Mouse (Mus musculus): ENCODE data around the gene Chkb. TPM values are rescaled to one million over a fixed set of nuclear protein-coding genes. Genes with fewer than 3 reads are reported as not detected.

Gene Chkb
- polyA plus RNA-seq, 1 experiment = 99.8 TPM

- Histone ChIP-seq H3K4me3 (ENCODE audit: control insufficient read depth, insufficient read depth, low read length) (no peak overlapping the region), H3K27me3 (ENCODE audit: control insufficient read depth, insufficient read depth, low read length) (peaks cover 8% of the 10 kb centered on the region; the same call in 1 of the 2 replicates), H3K4me1 (replicated peaks; ENCODE audit: control insufficient read depth, insufficient read depth, low read length) (peaks cover 13% of the 10 kb centered on the region), H3K27ac (ENCODE audit: control insufficient read depth, insufficient read depth, low read length) (no peak overlapping the region), H3K36me3 (ENCODE audit: control insufficient read depth, insufficient read depth, low read length) (no peaks in the 10 kb centered on the region)
- DNase-seq = no peak
- 84% methylated on average over 6 of the region's 6 CpGs for WGBS
- TF ChIP-seq CTCF (IDR thresholded peaks at IDR 0.05; ENCODE audit: borderline replicate concordance, control insufficient read depth, extremely low read depth, insufficient read depth, low read length, poor library complexity) = no peak
- no peak for TF ChIP-seq POLR2A (IDR thresholded peaks at IDR 0.05; ENCODE audit: control insufficient read depth, extremely low read depth, insufficient read depth, low read length, poor library complexity)
Measured at GRCm38 (mm10) chr15:89455642-89456041, 25.9 kb upstream of the Chkb start.

DNA sequence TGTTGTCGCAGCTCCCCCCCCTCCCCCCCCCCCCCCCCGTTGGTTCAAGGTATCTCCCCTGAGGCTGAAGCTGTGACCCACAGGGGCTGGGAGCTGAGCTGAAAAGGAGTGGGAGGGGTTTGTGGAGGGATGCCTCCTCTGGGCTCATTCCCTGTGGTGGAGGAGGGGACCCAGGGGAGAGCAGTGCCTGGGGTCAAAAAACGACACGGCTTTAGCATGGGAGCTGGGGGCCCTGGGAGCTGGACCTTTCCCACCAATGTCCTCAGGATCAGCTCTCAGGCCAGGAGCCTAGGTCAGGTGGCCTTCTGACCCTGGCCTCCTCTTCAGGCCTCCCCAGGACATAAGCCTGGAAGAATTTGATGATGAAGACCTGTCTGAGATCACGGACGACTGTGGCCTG, 25.1 kb upstream of the Chkb start:
- H3K27me3 ChIP-seq (ENCODE audit: control insufficient read depth, insufficient read depth, low read length) = peaks cover 8% of the 10 kb centered on the region; the same call in 1 of the 2 replicates
- H3K4me1 ChIP-seq (replicated peaks; ENCODE audit: control insufficient read depth, insufficient read depth, low read length) = peaks cover 13% of the 10 kb centered on the region
- H3K4me3 ChIP-seq (ENCODE audit: control insufficient read depth, insufficient read depth, low read length) = no peak overlapping the region
- no peak for DNase-seq
- 38% methylated on average over 6 of the region's 6 CpGs for WGBS
- TF ChIP-seq CTCF (IDR thresholded peaks at IDR 0.05; ENCODE audit: borderline replicate concordance, control insufficient read depth, extremely low read depth, insufficient read depth, low read length, poor library complexity) (no peak), POLR2A (IDR thresholded peaks at IDR 0.05; ENCODE audit: control insufficient read depth, extremely low read depth, insufficient read depth, low read length, poor library complexity) (no peak)
- no peaks in the 10 kb centered on the region for H3K36me3 ChIP-seq (ENCODE audit: control insufficient read depth, insufficient read depth, low read length)
- no peak overlapping the region for H3K27ac ChIP-seq (ENCODE audit: control insufficient read depth, insufficient read depth, low read length)

DNA sequence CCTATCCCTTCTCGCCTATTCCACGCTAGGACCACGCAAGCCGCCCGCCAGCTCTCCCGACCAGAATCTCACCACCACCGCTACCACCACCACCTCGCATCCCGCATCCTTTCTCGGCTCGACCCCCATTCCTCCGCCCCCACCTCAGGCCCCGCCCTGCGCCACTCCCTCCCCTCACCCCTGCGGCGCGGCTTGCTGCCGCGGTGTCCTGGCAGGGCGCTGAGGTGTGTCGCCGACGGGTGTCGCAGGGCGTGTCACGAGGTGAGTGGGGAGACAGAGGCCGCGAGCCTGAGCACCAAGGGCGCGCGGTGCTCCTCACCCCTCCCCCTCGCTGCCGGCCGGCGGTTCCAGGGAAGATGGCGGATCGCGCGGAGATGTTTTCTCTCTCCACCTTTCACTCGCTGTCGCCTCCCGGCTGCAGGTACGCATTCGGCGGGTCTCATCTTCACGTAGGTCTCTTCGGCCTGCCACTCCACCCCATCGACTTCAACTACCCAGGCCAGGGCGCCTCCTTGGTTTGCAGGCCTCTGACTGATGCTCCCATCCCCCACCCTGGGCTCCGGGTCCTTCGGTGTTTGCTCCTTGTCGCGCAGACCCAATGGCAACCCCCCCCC, 24.3 kb upstream of the Chkb start, which contains the start of gene Mapk8ip2:
Mapk8ip2 (plus strand) TSS at position 49 of the 614 bp plus-strand sequence.
- no peak for DNase-seq
- 6% methylated on average over 53 of the region's 53 CpGs for WGBS
- Histone ChIP-seq H3K27ac (ENCODE audit: control insufficient read depth, insufficient read depth, low read length) (no peak within 1 kb of the TSS), H3K4me1 (replicated peaks; ENCODE audit: control insufficient read depth, insufficient read depth, low read length) (peaks cover 11% of the 10 kb centered on the region), H3K27me3 (ENCODE audit: control insufficient read depth, insufficient read depth, low read length) (peaks cover 8% of the 10 kb centered on the region; the same call in 1 of the 2 replicates), H3K36me3 (ENCODE audit: control insufficient read depth, insufficient read depth, low read length) (no peaks in the 10 kb centered on the region), H3K4me3 (ENCODE audit: control insufficient read depth, insufficient read depth, low read length) (no peak within 1 kb of the TSS)
- TF ChIP-seq POLR2A (IDR thresholded peaks at IDR 0.05; ENCODE audit: control insufficient read depth, extremely low read depth, insufficient read depth, low read length, poor library complexity) (no peak), CTCF (IDR thresholded peaks at IDR 0.05; ENCODE audit: borderline replicate concordance, control insufficient read depth, extremely low read depth, insufficient read depth, low read length, poor library complexity) (no peak)

- Histone ChIP-seq H3K27me3 (ENCODE audit: control insufficient read depth, insufficient read depth, low read length) (peaks cover 8% of the 10 kb centered on the region; the same call in 1 of the 2 replicates), H3K36me3 (ENCODE audit: control insufficient read depth, insufficient read depth, low read length) (no peaks in the 10 kb centered on the region), H3K4me3 (ENCODE audit: control insufficient read depth, insufficient read depth, low read length) (no peak overlapping the region), H3K4me1 (replicated peaks; ENCODE audit: control insufficient read depth, insufficient read depth, low read length) (peaks cover 8% of the 10 kb centered on the region), H3K27ac (ENCODE audit: control insufficient read depth, insufficient read depth, low read length) (no peak overlapping the region)
- TF ChIP-seq POLR2A (IDR thresholded peaks at IDR 0.05; ENCODE audit: control insufficient read depth, extremely low read depth, insufficient read depth, low read length, poor library complexity) (no peak), CTCF (IDR thresholded peaks at IDR 0.05; ENCODE audit: borderline replicate concordance, control insufficient read depth, extremely low read depth, insufficient read depth, low read length, poor library complexity) (no peak)
- WGBS = 7% methylated on average over 24 of the region's 24 CpGs
- DNase-seq = peak; percentile 55
Measured at GRCm38 (mm10) chr15:89452906-89453864, 23.5 kb upstream of the Chkb start.

GRCm38 (mm10) chr15:89442486-89443070, 12.9 kb upstream of the Chkb start:
- H3K27ac ChIP-seq (ENCODE audit: control insufficient read depth, insufficient read depth, low read length) = no peak overlapping the region
- DNase-seq = no peak
- 59% methylated on average over 8 of the region's 8 CpGs for WGBS
- no peaks in the 10 kb centered on the region for H3K4me1 ChIP-seq (replicated peaks; ENCODE audit: control insufficient read depth, insufficient read depth, low read length)
- no peaks in the 10 kb centered on the region for H3K36me3 ChIP-seq (ENCODE audit: control insufficient read depth, insufficient read depth, low read length)
- H3K4me3 ChIP-seq (ENCODE audit: control insufficient read depth, insufficient read depth, low read length) = no peak overlapping the region
- no peaks in the 10 kb centered on the region for H3K27me3 ChIP-seq (ENCODE audit: control insufficient read depth, insufficient read depth, low read length)
- no peak for TF ChIP-seq CTCF (IDR thresholded peaks at IDR 0.05; ENCODE audit: borderline replicate concordance, control insufficient read depth, extremely low read depth, insufficient read depth, low read length, poor library complexity)
- TF ChIP-seq POLR2A (IDR thresholded peaks at IDR 0.05; ENCODE audit: control insufficient read depth, extremely low read depth, insufficient read depth, low read length, poor library complexity) = no peak

GRCm38 (mm10) chr15:89435878-89436277, 6.2 kb upstream of the Chkb start:
- no peak for DNase-seq
- Histone ChIP-seq H3K4me1 (replicated peaks; ENCODE audit: control insufficient read depth, insufficient read depth, low read length) (peaks cover 3% of the 10 kb centered on the region; the same call in 1 of the 2 replicates), H3K4me3 (ENCODE audit: control insufficient read depth, insufficient read depth, low read length) (no peak overlapping the region), H3K27me3 (ENCODE audit: control insufficient read depth, insufficient read depth, low read length) (no peaks in the 10 kb centered on the region), H3K27ac (ENCODE audit: control insufficient read depth, insufficient read depth, low read length) (no peak overlapping the region), H3K36me3 (ENCODE audit: control insufficient read depth, insufficient read depth, low read length) (no peaks in the 10 kb centered on the region)
- 91% methylated on average over 5 of the region's 5 CpGs for WGBS
- TF ChIP-seq POLR2A (IDR thresholded peaks at IDR 0.05; ENCODE audit: control insufficient read depth, extremely low read depth, insufficient read depth, low read length, poor library complexity) = no peak
- no peak for TF ChIP-seq CTCF (IDR thresholded peaks at IDR 0.05; ENCODE audit: borderline replicate concordance, control insufficient read depth, extremely low read depth, insufficient read depth, low read length, poor library complexity)

Measured in thymus, adult 2 months (tissue).